Mouse (Mus musculus) bone marrow, adult 2 months (tissue): ENCODE measurements around the gene H2-T24. TPM values are rescaled to one million over a fixed set of nuclear protein-coding genes. Genes with fewer than 3 reads are reported as not detected.

Experiments
- H3K27ac ChIP-seq: fragments of 200-500 bp; 2 replicates; pipeline ENCODE4 v1.5.1; 2012; ENCODE audit warnings: low read depth, mild to moderate bottlenecking, control low read depth, inconsistent platforms, low read length; ENCODE audit not compliant: control insufficient read depth, poor library complexity, insufficient read depth
- H3K4me1 ChIP-seq: fragments of 200-500 bp; 2 replicates; pipeline ENCODE4 v1.6.1; 2011; ENCODE audit warnings: low read length; ENCODE audit not compliant: control insufficient read depth, insufficient read depth
- H3K4me3 ChIP-seq: fragments of 200-500 bp; replicated peaks from 2 replicates; pipeline ENCODE3; 2011; ENCODE audit warnings: mild to moderate bottlenecking, low read depth, low read length, control low read depth; ENCODE audit not compliant: control insufficient read depth
- CTCF ChIP-seq: fragments of 200-500 bp; IDR thresholded peaks from 2 replicates; pipeline ENCODE4 v1.5.1; 2011; ENCODE audit warnings: low read length, control low read depth; ENCODE audit not compliant: control insufficient read depth, insufficient read depth
- POLR2A ChIP-seq: fragments of 200-500 bp; IDR thresholded peaks from 2 replicates; pipeline ENCODE4 v1.6.1; 2011; ENCODE audit warnings: low read depth, mild to moderate bottlenecking, control low read depth, low read length, borderline replicate concordance; ENCODE audit not compliant: control insufficient read depth
- WGBS: fragments of 180-500 bp; shearing (Covaris S2); methylation state at CpG from one replicate; pipeline ENCODE4 v1.1.7; 2018; 5-methylcytosine and 5-hydroxymethylcytosine counted together
- polyA plus RNA-seq: library from polyadenylated mRNA; stranded (reverse); fragments of >200 nt; gene quantifications from 2 replicates; pipeline ENCODE4 v1.2.4, GENCODE M21; 2011; ENCODE audit warnings: low replicate concordance; ENCODE audit not compliant: missing spikeins, insufficient read depth, insufficient read length

Gene H2-T24
- polyA plus RNA-seq, 1 experiment, result 67.4 TPM

- peaks cover 15% of the 10 kb centered on the region for H3K4me1 ChIP-seq
- TF ChIP-seq CTCF, result no peak
- TF ChIP-seq POLR2A, result no peak
- no peak overlapping the region for H3K27ac ChIP-seq
- 78% methylated on average over 4 of the region's 4 CpGs for WGBS
- no peak overlapping the region for H3K4me3 ChIP-seq
Observed at GRCm38 (mm10) chr17:36025901-36026300, 5.5 kb upstream of the H2-T24 start.

GRCm38 (mm10) chr17:36025197-36025596 lies 4.8 kb upstream of the H2-T24 start:
- Histone ChIP-seq H3K27ac (no peak overlapping the region), H3K4me3 (no peak overlapping the region), H3K4me1 (peaks cover 13% of the 10 kb centered on the region)
- TF ChIP-seq CTCF, result no peak
- no peak for TF ChIP-seq POLR2A
- WGBS, result 61% methylated on average over 5 of the region's 5 CpGs

GRCm38 (mm10) chr17:36023710-36024654 lies 3.6 kb upstream of the H2-T24 start:
- H3K4me3 ChIP-seq, result peak overlapping the region; percentile 43
- peaks cover 13% of the 10 kb centered on the region for H3K4me1 ChIP-seq
- WGBS, result 30% methylated on average over 9 of the region's 9 CpGs

GRCm38 (mm10) chr17:36022922-36023321 lies 2.6 kb upstream of the H2-T24 start:
- peaks cover 13% of the 10 kb centered on the region for H3K4me1 ChIP-seq
- WGBS, result 86% methylated on average over 6 of the region's 6 CpGs
- H3K27ac ChIP-seq, result peak overlapping the region; percentile 41
- no peak overlapping the region for H3K4me3 ChIP-seq
- no peak for TF ChIP-seq POLR2A
- no peak for TF ChIP-seq CTCF

More at GRCm38 (mm10) chr17:36023710-36024654, 3.6 kb upstream of the H2-T24 start:
- peak overlapping the region; percentile 78 for H3K27ac ChIP-seq
- TF ChIP-seq POLR2A (no peak), CTCF (no peak)

GRCm38 (mm10) chr17:36022098-36022497 lies 1.7 kb upstream of the H2-T24 start:
- H3K4me1 ChIP-seq, result peaks cover 13% of the 10 kb centered on the region
- H3K27ac ChIP-seq, result peak overlapping the region; percentile 20
- WGBS, result 71% methylated on average over 9 of the region's 9 CpGs
- TF ChIP-seq POLR2A (no peak), CTCF (no peak)
- no peak overlapping the region for H3K4me3 ChIP-seq

GRCm38 (mm10) chr17:36021309-36021708 lies 949 bp upstream of the H2-T24 start:
- H3K27ac ChIP-seq, result peak overlapping the region; percentile 65
- TF ChIP-seq POLR2A, result no peak
- no peak for TF ChIP-seq CTCF
- H3K4me1 ChIP-seq, result peaks cover 13% of the 10 kb centered on the region
- H3K4me3 ChIP-seq, result no peak overlapping the region
- 71% methylated on average over 1 of the region's 1 CpGs for WGBS

GRCm38 (mm10) chr17:36019519-36019918 lies 841 bp downstream of the H2-T24 start:
- no peak for TF ChIP-seq CTCF
- 24% methylated on average over 3 of the region's 3 CpGs for WGBS
- Histone ChIP-seq H3K27ac (peak overlapping the region; percentile 92; the same call in 1 of the 2 replicates), H3K4me3 (peak overlapping the region; percentile 86), H3K4me1 (peaks cover 12% of the 10 kb centered on the region)

GRCm38 (mm10) chr17:36018979-36019378 lies 1.4 kb downstream of the H2-T24 start:
- Histone ChIP-seq H3K4me3 (peak overlapping the region; percentile 65), H3K27ac (peak overlapping the region; percentile 33; the same call in 1 of the 2 replicates), H3K4me1 (peaks cover 11% of the 10 kb centered on the region)
- TF ChIP-seq CTCF (no peak), POLR2A (no peak)
- WGBS, result 41% methylated on average over 2 of the region's 2 CpGs
